Mouse (Mus musculus): ENCODE measurements around the gene Aff4.

Aff4 gene

DNA sequence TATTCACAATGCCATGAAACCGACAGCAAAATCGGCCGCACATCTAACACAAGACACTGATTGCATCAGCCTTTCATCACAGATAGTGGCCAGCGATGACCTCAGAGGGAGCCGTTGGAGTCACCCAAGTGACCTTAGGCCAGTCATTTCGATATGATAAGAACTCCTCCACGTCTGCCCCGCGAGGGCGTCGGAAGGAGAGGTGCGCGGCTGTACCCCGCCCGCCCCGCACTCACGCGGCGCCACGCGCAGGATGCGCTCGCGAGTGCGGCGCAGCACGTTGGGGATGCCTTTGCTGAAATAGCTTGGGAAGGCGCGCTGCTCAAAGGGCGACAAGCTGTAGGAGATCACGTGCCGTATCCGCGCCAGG lies 79.7 kb downstream of the Aff4 start:
- DNase-seq, result no peak

DNA sequence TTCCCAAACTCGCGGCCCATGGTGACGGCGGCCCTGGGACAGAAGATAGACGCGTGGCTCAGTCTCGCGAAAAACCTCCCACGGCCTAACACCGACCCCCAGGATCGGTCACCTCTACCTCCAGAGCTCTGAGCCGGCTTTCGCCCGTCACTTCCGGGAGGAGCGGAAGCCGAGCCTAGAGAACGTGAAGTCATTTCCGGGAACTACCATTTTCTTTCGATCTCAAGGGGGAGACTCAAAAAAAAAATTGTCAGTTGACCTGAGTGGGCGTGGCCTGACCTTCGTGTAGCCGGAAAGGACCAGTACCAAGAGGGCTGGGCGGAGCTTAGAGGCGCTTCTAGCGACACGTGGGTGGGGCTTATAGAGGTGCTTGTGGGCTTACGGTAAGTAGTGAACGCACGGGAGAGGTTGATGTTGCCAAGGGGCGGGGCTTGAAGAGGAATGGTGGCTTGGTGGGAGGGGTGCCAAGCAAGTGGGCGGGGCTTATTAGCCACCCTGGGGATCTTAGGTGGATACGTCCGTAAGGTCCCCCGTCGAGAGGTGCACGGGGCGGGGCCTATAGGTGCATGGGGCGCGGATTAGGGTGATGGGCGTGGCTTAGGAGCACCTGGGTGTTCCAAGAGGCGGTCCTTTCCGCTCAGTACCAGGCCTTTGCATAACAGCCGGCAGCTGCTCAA lies 80.2 kb downstream of the Aff4 start, which contains the start of the genes Uqcrq and Gdf9:
Gene Uqcrq, minus strand, starts transcription at position 162 of the 677 bp plus-strand sequence.
Gene Gdf9, plus strand, starts transcription at position 354 of the 677 bp plus-strand sequence.
- DNase-seq, result peak; percentile 100

DNA sequence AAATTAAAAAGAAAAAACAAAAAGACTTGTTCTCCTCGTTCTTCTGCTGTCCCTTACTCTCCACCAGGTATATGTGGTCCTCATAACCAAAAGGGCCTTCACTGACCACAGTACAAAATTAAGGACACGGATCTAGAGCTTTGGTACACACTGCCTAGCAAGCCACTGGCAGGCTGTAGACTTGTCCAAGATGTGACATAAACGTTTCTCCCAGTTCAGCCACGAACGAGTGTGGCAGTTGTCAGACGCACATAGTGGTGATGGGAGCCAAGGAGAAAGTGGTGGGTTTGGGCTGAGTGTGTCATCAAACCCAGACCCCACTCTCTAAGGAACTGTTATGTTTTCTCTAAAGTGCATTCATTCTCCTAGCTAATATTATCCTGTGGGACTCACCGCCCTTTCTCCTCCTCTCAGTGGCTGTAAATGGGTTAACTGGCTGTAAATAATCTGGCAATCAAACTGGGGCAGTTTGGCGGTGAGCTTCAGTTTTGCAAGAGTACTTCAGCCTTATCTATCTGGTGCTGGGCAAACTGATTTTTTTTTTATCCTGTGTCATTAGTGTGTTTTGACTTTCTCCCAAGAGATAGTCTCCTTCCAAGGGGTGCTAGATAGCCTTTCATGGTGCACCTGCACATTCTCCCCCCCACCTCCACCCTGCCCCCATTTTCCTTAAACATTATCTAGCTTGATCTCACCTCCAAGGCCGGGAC lies 80.9 kb downstream of the Aff4 start:
- no peak for DNase-seq

DNA sequence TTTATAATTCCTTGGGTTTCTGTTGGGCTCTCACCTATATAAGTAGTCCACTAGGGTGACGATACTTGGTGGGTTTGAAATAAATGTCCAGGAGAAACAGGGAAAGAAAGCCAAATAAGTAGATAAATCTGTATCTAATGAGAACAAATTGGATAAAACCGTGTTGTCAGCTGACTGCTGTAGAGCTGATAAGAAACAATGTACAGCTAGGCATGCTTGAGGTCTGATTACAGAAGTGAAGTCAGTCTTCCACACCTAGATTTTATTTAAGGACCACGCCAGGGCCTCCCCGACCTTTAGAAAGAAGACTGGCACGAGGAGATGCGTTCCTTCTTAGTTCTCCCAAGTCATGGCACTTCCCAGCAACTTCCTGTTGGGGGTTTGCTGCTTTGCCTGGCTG lies 82.4 kb downstream of the Aff4 start:
- DNase-seq, result no peak

DNA sequence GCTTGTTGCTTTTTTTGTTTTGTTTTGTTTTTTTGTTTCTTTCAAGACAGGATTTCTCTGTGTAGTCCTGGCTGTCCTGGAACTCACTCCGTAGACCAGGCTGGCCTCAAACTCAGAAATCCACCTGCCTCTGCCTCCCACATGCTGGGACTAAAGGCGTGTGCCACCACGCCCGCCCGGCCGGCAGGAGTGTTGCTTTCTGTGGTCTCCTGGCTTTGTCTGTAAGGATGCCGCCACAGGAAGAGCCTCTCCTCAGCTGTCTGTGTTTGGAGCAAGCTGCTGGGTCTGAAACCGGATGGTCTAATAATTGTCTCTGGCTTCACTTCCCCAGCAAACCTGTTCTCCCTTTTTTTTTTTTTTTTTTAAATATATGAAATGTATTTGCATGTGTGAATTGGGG lies 84.9 kb downstream of the Aff4 start:
- DNase-seq, result no peak

DNA sequence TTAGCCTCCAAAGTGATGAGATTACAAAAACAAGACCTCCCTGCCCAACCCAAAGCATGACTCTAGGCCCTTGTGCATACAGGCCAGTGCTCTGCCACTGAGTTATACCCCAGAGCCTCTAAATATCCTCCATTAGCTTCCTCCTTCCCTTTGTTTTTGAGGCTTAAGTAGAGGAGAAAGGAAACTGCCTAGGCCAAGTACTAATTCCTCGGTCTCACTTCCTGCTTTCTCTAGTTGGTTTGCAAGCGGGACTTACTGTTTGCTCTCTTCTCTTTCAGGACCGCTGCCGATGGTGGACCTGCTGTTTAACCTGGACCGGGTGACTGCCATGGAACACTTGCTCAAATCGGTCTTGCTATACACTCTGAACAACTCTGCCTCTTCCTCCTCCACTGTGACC lies 85.7 kb downstream of the Aff4 start:
- DNase-seq, result no peak

DNA sequence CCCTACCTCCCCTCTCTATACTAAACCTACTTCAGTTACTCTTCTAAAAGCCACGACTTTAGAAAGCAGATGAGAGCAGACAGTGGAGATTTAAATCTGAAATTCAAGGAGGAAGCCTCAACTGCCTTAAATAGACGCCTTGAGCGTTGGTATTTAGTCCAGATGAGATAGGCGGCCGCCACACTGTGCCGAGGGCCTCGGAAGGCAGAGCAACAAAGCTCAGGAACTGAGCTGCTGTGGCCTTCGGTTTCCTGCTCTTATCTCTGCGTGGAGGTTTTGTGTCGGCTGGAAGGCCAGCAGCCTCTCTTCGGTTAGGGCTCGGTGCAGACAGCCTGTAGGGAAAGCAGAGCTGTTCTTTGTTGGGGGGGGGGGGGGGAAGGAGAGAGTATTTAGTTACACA lies 91.3 kb downstream of the Aff4 start:
- no peak for DNase-seq

DNA sequence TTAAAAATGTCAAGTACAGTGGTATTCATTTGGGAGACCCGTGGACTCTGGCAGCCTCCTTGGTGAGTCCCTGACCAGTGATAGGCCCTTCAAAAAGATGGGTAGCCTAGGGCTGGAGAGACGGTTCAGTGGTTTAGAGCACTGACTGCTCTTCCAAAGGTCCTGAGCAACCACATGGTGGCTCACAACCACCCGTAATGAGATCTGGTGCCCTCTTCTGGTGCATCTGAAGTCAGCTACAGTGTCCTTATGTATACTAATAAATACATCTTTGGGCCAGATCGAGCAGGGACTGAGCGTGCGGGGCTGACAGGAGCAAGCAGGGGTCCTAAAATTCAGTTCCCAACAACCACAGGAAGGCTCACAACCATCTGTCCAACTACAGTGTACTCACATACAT lies 93.2 kb downstream of the Aff4 start:
- peak; percentile 70 for DNase-seq

DNA sequence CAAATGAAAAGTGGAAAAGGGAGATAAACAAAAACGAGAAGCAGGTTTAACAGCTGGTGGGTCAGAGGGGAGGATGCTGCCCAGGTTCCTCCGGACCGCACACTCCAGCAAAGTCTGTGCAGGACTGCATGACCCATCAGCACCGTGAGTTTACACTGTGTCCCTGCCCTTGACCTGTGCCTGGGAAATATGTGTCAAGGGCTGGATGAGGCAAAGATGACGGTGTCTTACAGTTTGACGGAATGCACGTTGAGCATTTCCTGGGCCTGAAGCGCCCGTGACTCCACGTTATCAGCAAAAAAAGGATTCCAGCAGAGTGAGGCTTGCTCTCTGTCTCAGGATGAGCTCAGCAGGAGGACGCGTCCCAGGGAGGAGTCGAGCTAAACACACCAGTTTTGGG lies 94.9 kb downstream of the Aff4 start:
- DNase-seq, result no peak

DNA sequence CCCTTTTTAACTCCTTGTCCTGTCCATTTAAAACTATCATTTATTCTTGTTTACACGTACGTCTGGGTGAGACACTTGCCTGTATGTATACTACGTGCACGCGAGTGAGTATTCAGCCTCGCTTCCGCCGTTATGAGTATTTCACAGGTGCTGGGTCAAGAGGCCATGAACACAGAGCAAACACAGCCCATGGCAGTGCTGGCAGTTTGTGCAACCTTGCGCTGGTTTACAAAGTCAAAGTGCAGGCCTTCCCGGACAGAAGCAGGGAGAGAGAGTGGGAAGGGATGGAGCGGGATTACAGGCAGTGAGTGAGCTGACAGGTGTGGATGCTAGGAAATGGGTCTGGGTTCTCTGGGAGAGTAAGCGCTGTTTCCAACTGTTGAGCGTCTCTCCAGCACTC lies 95.5 kb downstream of the Aff4 start:
- DNase-seq, result no peak

DNA sequence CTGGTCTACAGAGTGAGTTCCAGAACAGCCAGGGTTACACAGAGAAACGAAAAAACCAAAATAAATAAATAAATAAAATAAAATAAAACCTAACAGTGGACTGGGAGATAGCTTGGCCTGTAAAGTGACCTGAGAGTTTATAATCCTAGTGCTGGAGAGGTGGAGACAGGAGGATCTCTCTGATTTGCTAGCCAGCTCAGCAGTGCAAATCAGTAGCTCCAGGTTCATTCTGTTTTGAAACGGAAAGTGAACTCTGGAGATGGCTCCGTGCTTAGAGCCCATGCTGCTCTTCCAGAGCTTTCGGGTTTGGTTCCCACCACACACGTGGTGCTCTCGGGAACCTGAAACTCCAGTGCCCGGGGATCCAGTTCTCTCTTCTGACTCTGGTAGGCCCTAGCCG lies 97.4 kb downstream of the Aff4 start:
- no peak for DNase-seq

DNA sequence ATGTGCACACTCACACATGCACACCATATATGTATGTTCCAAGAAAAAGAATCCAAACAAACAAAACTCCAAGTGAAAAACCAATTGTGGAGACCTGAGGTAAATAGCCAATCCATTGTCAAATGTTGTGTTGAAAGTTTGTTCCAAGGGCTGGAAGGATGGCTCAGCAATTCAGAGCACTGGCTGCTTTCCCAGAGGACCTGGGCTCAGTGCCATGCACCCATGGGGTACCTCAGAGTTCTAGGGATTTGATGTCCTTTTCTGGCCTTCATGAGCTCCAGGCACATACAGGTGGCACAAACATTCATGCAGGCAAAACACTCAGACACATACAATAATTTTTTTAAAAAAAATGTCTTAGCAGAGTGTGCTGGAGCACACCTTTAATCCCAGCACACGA lies 97.9 kb downstream of the Aff4 start:
- DNase-seq, result peak; percentile 96

DNA sequence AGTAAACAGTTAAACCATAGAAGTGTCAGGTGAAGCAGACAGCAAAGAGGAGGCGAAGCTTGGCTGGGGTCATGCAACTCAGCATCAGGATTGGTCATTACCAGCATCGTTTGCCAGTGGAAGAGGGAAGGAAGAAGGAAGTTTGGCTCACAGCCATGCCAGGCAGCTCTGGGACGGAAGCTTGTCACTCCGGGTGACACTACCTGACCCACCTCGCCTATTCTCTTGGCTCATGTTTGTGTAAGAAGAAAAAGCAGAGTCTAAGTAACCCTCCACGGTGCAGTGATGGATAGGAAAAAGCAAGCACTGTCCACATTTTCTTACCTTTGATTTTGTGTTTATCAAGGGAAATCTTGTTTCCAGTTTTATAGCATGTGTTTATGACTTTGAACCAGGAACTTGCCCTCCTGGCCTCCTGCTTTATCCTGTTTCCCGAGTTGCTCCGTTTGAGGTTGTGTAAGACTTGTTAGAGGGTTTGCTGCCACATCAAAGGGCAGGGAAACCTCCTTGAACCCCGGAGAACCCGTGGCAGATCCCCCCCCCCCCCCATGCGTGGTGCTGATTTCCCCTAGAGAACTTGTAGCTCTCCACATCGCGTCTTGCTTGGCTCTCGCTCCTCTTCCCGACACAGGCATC lies 99.6 kb downstream of the Aff4 start:
- DNase-seq, result no peak

DNA sequence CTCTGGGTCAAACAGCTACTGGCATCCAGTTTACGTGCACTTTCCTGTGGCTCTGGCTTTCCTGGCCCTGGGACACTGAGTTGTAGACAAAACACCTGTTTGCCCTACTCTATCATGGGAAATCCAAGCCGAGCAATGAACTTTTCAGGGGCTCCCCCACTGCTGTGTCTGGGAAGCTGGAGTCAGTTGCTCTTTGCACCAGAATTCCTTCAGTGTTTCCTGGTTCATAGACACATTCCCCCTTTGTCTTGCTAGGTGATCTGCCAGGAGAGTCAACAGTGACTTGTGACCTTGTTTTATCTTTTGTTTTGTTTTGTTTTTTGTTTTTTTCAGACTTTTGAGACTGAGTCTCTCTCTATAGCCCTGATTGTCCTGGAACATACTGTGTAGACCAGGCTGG lies 100.7 kb downstream of the Aff4 start:
- no peak for DNase-seq

DNA sequence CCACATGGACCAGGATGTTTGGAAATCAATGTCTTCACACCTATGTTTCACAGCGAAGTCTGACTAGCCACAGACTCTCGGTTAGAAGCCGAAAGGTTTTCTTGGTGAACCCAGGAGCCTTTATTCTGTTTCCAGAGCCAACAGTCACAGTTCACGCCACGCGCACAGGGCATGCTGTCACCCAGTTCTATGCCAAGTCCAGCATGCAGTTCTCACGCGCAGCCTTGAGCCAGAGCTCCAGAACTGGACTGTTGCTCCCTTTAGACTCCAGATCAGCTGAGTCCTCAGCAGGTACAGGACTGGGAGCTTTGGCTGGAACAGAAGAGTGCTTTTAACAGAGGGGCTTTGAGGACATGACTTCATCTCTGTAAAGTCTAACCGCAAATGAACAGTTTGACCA lies 101.8 kb downstream of the Aff4 start:
- DNase-seq, result peak; percentile 67

DNA sequence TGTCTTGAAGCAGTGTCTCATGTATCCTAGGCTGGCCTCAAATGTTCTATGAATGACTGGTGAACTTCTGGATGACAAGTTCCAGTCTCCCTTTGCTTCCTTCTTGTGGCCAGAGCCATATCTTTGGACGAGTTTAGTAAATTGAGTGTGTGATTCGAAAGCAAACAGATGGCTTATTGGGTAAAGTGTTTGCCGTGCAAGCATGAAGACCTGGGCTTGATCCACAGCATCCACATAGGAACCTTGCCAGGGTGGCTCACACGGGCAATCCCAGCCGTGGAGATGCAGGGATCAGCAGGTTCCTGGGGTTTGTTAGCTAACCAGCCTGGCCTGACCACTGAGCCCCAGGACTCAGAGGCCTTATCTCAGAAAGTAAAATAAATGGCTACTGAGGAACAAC lies 102.4 kb downstream of the Aff4 start:
- no peak for DNase-seq

DNA sequence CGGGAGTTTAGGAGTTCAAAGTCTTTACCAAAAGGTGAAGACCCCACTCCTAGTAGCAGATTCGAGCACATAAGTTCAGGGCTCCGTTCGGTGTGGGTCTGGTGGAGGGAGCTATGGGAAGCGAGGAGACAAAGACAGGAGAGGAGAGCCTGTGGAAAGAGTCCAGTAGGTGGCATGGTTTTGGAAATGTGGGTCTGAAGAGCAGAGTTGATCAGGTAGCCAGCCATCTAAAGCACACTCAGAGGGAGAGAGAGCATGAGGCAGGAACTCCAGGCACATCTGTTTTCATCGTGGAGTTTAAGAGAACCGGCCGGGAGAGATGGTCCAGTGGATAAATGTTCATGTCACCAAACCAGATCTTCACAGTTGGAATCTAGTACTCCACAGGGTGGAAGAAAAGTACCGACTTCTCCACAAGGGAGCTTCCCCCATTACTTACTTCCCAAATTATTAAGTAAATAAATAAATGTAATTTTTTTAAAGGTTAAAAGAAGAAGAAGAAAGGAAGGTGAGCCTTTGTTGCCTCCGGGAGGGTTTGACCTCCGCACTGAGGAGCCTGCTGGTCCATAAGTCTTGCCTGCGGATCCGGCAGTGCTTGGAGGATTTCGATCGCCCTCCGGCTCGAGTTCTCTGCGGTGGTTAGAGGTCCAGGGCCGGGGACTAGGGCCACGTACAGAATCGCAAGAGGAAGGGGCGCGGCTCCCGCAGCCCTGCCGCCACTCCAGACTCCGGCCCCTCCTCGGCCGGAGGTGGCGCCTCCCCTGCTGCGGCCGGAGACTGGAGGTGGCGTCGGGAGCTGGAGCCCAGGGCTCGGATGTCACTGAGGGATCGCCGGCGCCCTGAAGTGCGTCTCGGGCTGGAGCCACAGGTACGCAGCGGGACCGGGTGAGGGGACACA lies 106.1 kb downstream of the Aff4 start, which contains the start of the genes Gm10447 and Shroom1:
Gene Gm10447, minus strand, starts transcription at position 637 of the 898 bp plus-strand sequence.
Gene Shroom1, plus strand, starts transcription at position 732 of the 898 bp plus-strand sequence.
- peak; percentile 73 for DNase-seq

DNA sequence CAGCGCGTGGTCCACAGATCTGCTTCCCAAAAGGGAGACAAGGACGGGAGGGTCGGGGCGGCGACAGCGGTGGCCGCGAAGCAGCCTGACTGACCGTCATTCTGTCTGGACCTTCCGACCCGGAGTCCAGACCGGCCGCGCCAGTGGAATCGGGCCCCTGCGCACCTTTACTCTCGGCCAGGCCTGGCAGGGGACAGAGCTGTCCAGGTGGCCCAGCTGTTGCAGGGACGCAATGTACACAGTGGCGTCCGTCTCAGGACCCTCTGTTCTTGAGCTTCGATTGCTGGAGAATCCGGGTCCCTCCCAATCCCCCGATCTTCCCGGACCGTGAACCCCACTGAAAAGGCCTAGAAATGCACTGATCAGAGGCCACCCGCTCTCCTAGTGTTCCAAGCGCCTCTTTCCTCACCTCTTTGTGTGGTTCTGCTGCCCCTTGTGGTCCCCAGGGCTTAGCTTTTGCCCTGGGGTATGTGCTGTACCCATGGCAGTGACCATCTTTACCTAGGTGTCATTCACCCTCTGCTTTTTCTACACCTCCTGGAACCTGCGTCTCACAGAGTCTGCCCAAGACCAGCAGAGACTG lies 106.8 kb downstream of the Aff4 start:
- no peak for DNase-seq

DNA sequence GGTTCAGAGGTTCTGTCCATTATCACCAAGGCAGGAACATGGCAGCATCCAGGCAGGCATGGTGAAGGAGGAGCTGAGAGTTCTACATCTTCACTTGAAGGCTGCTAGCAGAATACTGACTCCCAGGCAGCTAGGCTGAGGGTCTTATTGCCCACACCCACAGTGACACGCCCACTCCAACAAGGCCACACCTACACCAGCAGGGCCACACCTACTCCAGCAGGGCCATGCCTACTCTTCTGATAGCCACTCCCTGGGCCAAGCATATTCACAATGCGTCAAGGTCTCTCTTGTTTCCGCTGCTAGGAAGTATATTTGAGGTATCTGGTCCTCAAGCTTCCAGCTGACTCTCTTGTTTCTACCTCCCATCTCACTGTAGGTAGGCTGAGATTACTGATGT lies 108.4 kb downstream of the Aff4 start:
- DNase-seq, result no peak

DNA sequence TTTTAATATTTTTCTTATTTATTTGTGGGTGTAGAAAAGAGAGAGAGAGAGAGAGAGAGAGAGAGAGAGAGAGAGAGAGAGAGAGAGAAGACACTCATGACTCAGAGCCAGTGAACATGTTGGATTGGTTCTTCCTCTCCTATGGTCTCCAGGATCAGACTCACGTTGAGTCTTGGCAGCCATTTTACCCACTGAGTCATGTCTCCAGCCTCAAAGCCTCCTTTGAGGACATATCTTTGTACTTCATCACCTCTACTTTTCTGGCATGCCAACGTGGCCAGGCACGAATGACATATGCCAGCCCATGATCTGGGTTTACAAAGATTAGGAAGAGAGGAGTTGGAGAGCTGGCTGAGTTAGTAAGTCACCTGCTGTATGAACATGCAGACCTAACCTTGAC lies 109.6 kb downstream of the Aff4 start:
- no peak for DNase-seq

DNA sequence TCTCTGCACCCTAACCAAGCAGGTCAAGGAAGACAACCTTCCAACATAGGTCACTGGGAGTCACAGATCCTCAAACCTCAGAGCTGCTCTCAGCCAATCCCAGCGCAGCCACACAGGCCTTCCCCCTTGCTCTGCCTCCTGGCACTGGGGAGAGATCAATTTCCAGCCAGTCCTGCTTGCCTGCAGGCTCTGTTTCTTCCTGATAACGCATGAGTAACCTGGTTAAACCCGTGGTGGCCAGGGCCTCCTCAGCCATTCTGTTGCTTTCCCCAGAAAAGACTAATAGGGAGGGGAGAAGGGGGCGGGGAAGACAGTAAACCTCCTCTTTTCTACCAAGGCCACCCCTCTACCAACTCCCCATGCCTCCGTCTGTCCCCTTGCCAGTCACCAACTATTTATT lies 111.1 kb downstream of the Aff4 start:
- DNase-seq, result no peak

DNA sequence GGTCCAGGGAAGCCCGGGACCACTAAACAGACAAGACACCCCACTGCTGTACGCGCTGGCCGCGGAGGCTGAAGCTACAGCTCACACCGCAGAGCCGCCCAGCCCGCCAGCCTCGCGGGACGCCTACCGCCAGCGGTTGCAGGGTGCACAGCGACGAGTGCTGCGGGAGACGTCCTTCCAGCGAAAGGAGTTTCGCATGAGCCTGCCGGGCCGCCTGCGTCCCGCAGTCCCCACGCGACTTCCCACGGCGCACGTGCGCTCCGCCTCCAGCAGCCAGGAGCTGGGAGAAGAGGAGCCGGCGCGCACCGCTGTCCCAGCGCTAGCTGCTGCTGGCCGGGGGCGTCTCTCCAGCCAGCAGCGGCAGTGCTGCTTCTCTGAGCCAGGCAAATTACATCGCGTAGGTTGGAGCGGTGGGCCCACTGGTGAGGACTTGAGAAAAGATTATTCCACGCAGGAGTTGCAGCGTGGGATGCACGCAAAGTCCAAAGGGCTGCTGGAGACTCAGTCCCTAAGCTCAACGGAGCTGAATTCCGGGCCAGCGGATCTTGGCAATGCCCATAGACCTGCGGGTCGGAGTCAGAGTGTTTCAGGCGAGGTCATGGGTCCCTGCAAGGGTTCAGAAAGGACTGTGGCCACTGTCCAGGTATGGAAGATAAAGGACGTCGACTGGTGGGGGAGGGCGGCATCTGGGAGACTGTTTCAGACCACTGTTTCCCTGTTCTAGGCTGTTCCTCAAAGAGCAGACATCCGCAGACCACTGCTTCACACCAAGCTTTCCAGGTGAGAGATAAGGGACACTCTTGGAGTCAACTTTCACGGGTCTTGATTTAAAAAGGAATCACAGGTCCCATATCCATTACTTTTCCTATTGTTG lies 113.2 kb downstream of the Aff4 start:
- no peak for DNase-seq

Data from cerebellum, adult 9-10 months (tissue).